22 mouse cellular contexts compared by ENCODE assay signal in genomic region chrX:99516070-99516807, GRCm38 (mm10). TPM values are rescaled to one million over a fixed set of nuclear protein-coding genes. Genes with fewer than 3 reads are reported as not detected.
A peak's percentile ranks its signal among the peaks of the same experiment; 100 is the strongest.
DNase-seq lines count a peak whose midpoint lies in the region; ATAC-seq and TF ChIP-seq lines count a peak whose summit lies in the region.
"Had no signal": no experiment of that assay in that cellular context is flagged by ENCODE, and none has a peak within 500 bp of the region (broad histone marks: within the 10 kb centered on the region; RNA-seq: fewer than 3 reads in every experiment).

No protein-coding gene starts in this region.

- H3K4me1 ChIP-seq in kidney, embryonic 14.5 days (ENCODE audit: control insufficient read depth, insufficient read depth, low read length): 0 out of 2 replicates have a peak, but pooled peaks cover 7% of the 10 kb centered on the region
- peaks cover 10% of the 10 kb centered on the region; the same call in 1 of the 2 replicates for H3K4me1 ChIP-seq in kidney, embryonic 15.5 days
- peaks cover 14% of the 10 kb centered on the region; the same call in 1 of the 2 replicates for H3K4me1 ChIP-seq in forebrain, embryonic 15.5 days
- H3K4me1 ChIP-seq in hindbrain, postnatal 0 days (ENCODE audit: insufficient read depth, low read length): no peaks in the 10 kb centered on the region
- 0 out of 2 replicates have a peak, but pooled peaks cover 4% of the 10 kb centered on the region for H3K4me1 ChIP-seq in neural tube, embryonic 15.5 days
- H3K4me1 ChIP-seq: stomach, embryonic 15.5 days had no signal

- H3K4me2 ChIP-seq in kidney, embryonic 14.5 days (replicated peaks; ENCODE audit: low read depth, low read length): no peak overlapping the region
- no peak overlapping the region for H3K4me2 ChIP-seq in kidney, embryonic 15.5 days
- H3K4me2 ChIP-seq in forebrain, embryonic 15.5 days (replicated peaks): no peak overlapping the region
- H3K4me2 ChIP-seq in hindbrain, postnatal 0 days (ENCODE audit: low read depth, low read length): no peak overlapping the region
- H3K4me2 ChIP-seq in neural tube, embryonic 15.5 days: no peak overlapping the region
- H3K4me2 ChIP-seq: heart, embryonic 11.5 days; limb, embryonic 13.5 days; stomach, embryonic 15.5 days had no signal

- WGBS in kidney, embryonic 14.5 days: 74% methylated on average over 6 of the region's 6 CpGs
- 70% methylated on average over 6 of the region's 6 CpGs for WGBS in kidney, embryonic 15.5 days
- 84% methylated on average over 6 of the region's 6 CpGs for WGBS in forebrain, embryonic 15.5 days
- WGBS in hindbrain, postnatal 0 days: 83% methylated on average over 6 of the region's 6 CpGs
- WGBS in neural tube, embryonic 15.5 days: 88% methylated on average over 6 of the region's 6 CpGs

- no peak for TF ChIP-seq CTCF in hindbrain, postnatal 0 days (IDR thresholded peaks at IDR 0.05; ENCODE audit: low read depth)

- no peak overlapping the region for H3K9ac ChIP-seq in kidney, embryonic 14.5 days (ENCODE audit: low read depth, low read length)
- H3K9ac ChIP-seq in kidney, embryonic 15.5 days: no peak overlapping the region
- no peak overlapping the region for H3K9ac ChIP-seq in forebrain, embryonic 15.5 days (replicated peaks)
- no peak overlapping the region for H3K9ac ChIP-seq in hindbrain, postnatal 0 days (replicated peaks; ENCODE audit: low read length)
- H3K9ac ChIP-seq in neural tube, embryonic 15.5 days (replicated peaks): no peak overlapping the region
- H3K9ac ChIP-seq: limb, embryonic 13.5 days; liver, embryonic 14.5 days; stomach, embryonic 15.5 days had no signal

- no peaks in the 10 kb centered on the region; the same call in 1 of the 2 replicates for H3K27me3 ChIP-seq in kidney, embryonic 14.5 days (ENCODE audit: control insufficient read depth, insufficient read depth, low read length)
- H3K27me3 ChIP-seq in kidney, embryonic 15.5 days: peaks cover 82% of the 10 kb centered on the region
- H3K27me3 ChIP-seq in forebrain, embryonic 15.5 days: no peaks in the 10 kb centered on the region
- H3K27me3 ChIP-seq in hindbrain, postnatal 0 days (ENCODE audit: insufficient read depth, low read length): peaks cover 6% of the 10 kb centered on the region; the same call in 1 of the 2 replicates
- H3K27me3 ChIP-seq in neural tube, embryonic 15.5 days (replicated peaks): peaks cover 52% of the 10 kb centered on the region

- no peak overlapping the region for H3K27ac ChIP-seq in kidney, embryonic 14.5 days (ENCODE audit: low read depth, low read length)
- H3K27ac ChIP-seq in kidney, embryonic 15.5 days: no peak overlapping the region
- H3K27ac ChIP-seq in forebrain, embryonic 15.5 days (replicated peaks): no peak overlapping the region
- no peak overlapping the region for H3K27ac ChIP-seq in hindbrain, postnatal 0 days
- H3K27ac ChIP-seq in neural tube, embryonic 15.5 days (replicated peaks): no peak overlapping the region
- H3K27ac ChIP-seq: limb, embryonic 13.5 days; liver, embryonic 14.5 days; stomach, embryonic 15.5 days had no signal

- H3K4me3 ChIP-seq in kidney, embryonic 14.5 days (ENCODE audit: low read length): no peak overlapping the region
- H3K4me3 ChIP-seq in kidney, embryonic 15.5 days (replicated peaks): no peak overlapping the region
- H3K4me3 ChIP-seq in forebrain, embryonic 15.5 days: no peak overlapping the region
- H3K4me3 ChIP-seq in hindbrain, postnatal 0 days (ENCODE audit: low read length): no peak overlapping the region
- H3K4me3 ChIP-seq in neural tube, embryonic 15.5 days (replicated peaks): no peak overlapping the region
- H3K4me3 ChIP-seq: embryonic facial prominence, embryonic 10.5 days; limb, embryonic 13.5 days; stomach, embryonic 15.5 days had no signal

- no peaks in the 10 kb centered on the region for H3K36me3 ChIP-seq in kidney, embryonic 14.5 days (ENCODE audit: control insufficient read depth, insufficient read depth, low read length)
- no peaks in the 10 kb centered on the region for H3K36me3 ChIP-seq in kidney, embryonic 15.5 days
- H3K36me3 ChIP-seq in forebrain, embryonic 15.5 days: no peaks in the 10 kb centered on the region
- H3K36me3 ChIP-seq in hindbrain, postnatal 0 days (ENCODE audit: insufficient read depth, low read length): no peaks in the 10 kb centered on the region
- H3K36me3 ChIP-seq in neural tube, embryonic 15.5 days: no peaks in the 10 kb centered on the region
- H3K36me3 ChIP-seq: embryonic facial prominence, embryonic 10.5 days; G1E; limb, embryonic 13.5 days; stomach, embryonic 15.5 days had no signal

- H3K9me3 ChIP-seq in kidney, embryonic 14.5 days (ENCODE audit: control insufficient read depth, low read length): no peaks in the 10 kb centered on the region
- H3K9me3 ChIP-seq in kidney, embryonic 15.5 days (replicated peaks): no peaks in the 10 kb centered on the region
- no peaks in the 10 kb centered on the region for H3K9me3 ChIP-seq in forebrain, embryonic 15.5 days
- no peaks in the 10 kb centered on the region for H3K9me3 ChIP-seq in hindbrain, postnatal 0 days (ENCODE audit: low read length)
- no peaks in the 10 kb centered on the region for H3K9me3 ChIP-seq in neural tube, embryonic 15.5 days (replicated peaks)
- H3K9me3 ChIP-seq: embryonic facial prominence, embryonic 10.5 days; G1E; limb, embryonic 13.5 days; stomach, embryonic 15.5 days had no signal

- ATAC-seq in kidney, embryonic 14.5 days (ENCODE audit: low FRiP score, low TSS enrichment): peak; percentile 34; the same call in 1 of the 2 replicates
- ATAC-seq in kidney, embryonic 15.5 days (replicated peaks; ENCODE audit: low FRiP score): no peak
- 0 out of 2 replicates have a peak, but pooled peaks have one; percentile 39 for ATAC-seq in forebrain, embryonic 15.5 days (replicated peaks)
- peak; percentile 24; the same call in 1 of the 2 replicates for ATAC-seq in hindbrain, postnatal 0 days
- ATAC-seq in neural tube, embryonic 15.5 days (ENCODE audit: low FRiP score): peak; percentile 24; the same call in 1 of the 2 replicates
- ATAC-seq in monocyte, adult 5-6 weeks (replicated peaks; ENCODE audit: insufficient number of reproducible peaks, low FRiP score, low TSS enrichment, poor library complexity, severe bottlenecking): no peak
- ATAC-seq: CD4-positive, CD25-positive, alpha-beta regulatory T cell, adult 4 months had no signal

- no peak for DNase-seq in hindbrain, postnatal 0 days (ENCODE audit: low spot score)
- no peak for DNase-seq in layer of hippocampus, adult 8-10 months (ENCODE audit: low spot score in 2 of 2)
- DNase-seq: adrenal gland, adult 8-10 months; cerebellum, adult 11 months; heart, postnatal 36 days; kidney, adult 18-20 months; kidney, postnatal 25 days; layer of hippocampus, adult 9-11 months; right cerebral cortex, adult 18-20 months; thymus, postnatal 14 days had no signal

RNA-seq across cellular contexts. Expression of gene Pja1, which starts 45.2 kb away (rescaled TPM):
- polyA plus RNA-seq in kidney, embryonic 14.5 days (2014; fragmentation: Nextera tagmentation; extraction: Ambion mirVana): 137 and 176 TPM in 2 replicates
- 188 and 195 TPM in 2 replicates for polyA plus RNA-seq in kidney, embryonic 15.5 days (2015; fragmentation: Nextera tagmentation; extraction: Ambion mirVana)
- polyA plus RNA-seq in forebrain, embryonic 15.5 days (2015; fragmentation: Nextera tagmentation; extraction: Ambion mirVana): 360 and 385 TPM in 2 replicates
- total RNA-seq in hindbrain, postnatal 0 days (2014; rRNA removed): 194 and 216 TPM in 2 replicates
- polyA plus RNA-seq in hindbrain, postnatal 0 days (2015; fragmentation: Nextera tagmentation; extraction: Ambion mirVana): 335 and 344 TPM in 2 replicates
- polyA plus RNA-seq in neural tube, embryonic 15.5 days (2015; fragmentation: Nextera tagmentation; extraction: Ambion mirVana): 313 and 347 TPM in 2 replicates
- total RNA-seq in monocyte, adult 5-6 weeks (2017): 24.7 to 42.9 TPM (median 36.5 TPM) in 3 replicates
- total RNA-seq in layer of hippocampus, adult 8-10 months (2022): 100 to 1,000 TPM; 192 to 215 (median 196) TPM

Comparison
In these comparisons a context has a peak if more than half of its experiments do, and no peak if none do; other contexts are left out.
1. ATAC-seq: peak in kidney, embryonic 14.5 days (single experiment), forebrain, embryonic 15.5 days (single experiment), hindbrain, postnatal 0 days (single experiment) and neural tube, embryonic 15.5 days (single experiment); none in kidney, embryonic 15.5 days (single experiment) and monocyte, adult 5-6 weeks (single experiment).